Mouse (Mus musculus) liver (tissue): ENCODE data around the gene Xndc1.
A peak's percentile ranks its signal among the peaks of the same experiment; 100 is the strongest.
"Not testable (repeated sequence)": the region's sequence is repeated elsewhere in the genome, so short reads cannot be mapped to it uniquely, and the experiment has no call there.

Source experiments
- DNase-seq: peaks from one replicate; pipeline ENCODE4 v3.0.0-alpha.2; 2020; ENCODE audit warnings: mixed read lengths

Gene Xndc1

GRCm38 (mm10) chr7:102065046-102065891, at the start of gene Xndc1, which contains the start of the genes Rnf121 and Xntrpc:
Xndc1 (plus strand) TSS chr7:102065511.
Rnf121 (minus strand) TSS chr7:102065469.
Xntrpc (plus strand) TSS chr7:102065713.
- DNase-seq = peak; percentile 92

- no peak for DNase-seq
Measured at GRCm38 (mm10) chr7:102016936-102017335, 48.4 kb upstream of the Xndc1 start.

GRCm38 (mm10) chr7:102017452-102017851, 47.9 kb upstream of the Xndc1 start:
- DNase-seq = no peak

- no peak for DNase-seq
Measured at GRCm38 (mm10) chr7:102018034-102018433, 47.3 kb upstream of the Xndc1 start.

GRCm38 (mm10) chr7:102018590-102018989, 46.7 kb upstream of the Xndc1 start, which contains the start of gene Il18bp:
Il18bp (minus strand) TSS chr7:102018690.
- DNase-seq = no peak

GRCm38 (mm10) chr7:102019362-102019761, 45.9 kb upstream of the Xndc1 start:
- no peak for DNase-seq

- DNase-seq = not testable (repeated sequence)
Measured at GRCm38 (mm10) chr7:102020934-102021333, 44.4 kb upstream of the Xndc1 start.

- no peak for DNase-seq
Measured at GRCm38 (mm10) chr7:102023821-102024220, 41.5 kb upstream of the Xndc1 start.

GRCm38 (mm10) chr7:102025187-102026119, 39.9 kb upstream of the Xndc1 start:
- DNase-seq = no peak

- DNase-seq = no peak
Measured at GRCm38 (mm10) chr7:102034904-102035303, 30.4 kb upstream of the Xndc1 start.

- no peak for DNase-seq
Measured at GRCm38 (mm10) chr7:102035534-102035933, 29.8 kb upstream of the Xndc1 start.

- no peak for DNase-seq
Measured at GRCm38 (mm10) chr7:102037318-102037717, 28.0 kb upstream of the Xndc1 start.

- no peak for DNase-seq
Measured at GRCm38 (mm10) chr7:102042314-102042713, 23.0 kb upstream of the Xndc1 start.

GRCm38 (mm10) chr7:102048524-102048923, 16.8 kb upstream of the Xndc1 start:
- DNase-seq = not testable (repeated sequence)

GRCm38 (mm10) chr7:102061353-102061752, 4.0 kb upstream of the Xndc1 start:
- DNase-seq = no peak

GRCm38 (mm10) chr7:102062203-102062602, 3.1 kb upstream of the Xndc1 start:
- DNase-seq = no peak

- DNase-seq = no peak
Measured at GRCm38 (mm10) chr7:102063891-102064290, 1.4 kb upstream of the Xndc1 start.

GRCm38 (mm10) chr7:102064655-102065045, 661 bp upstream of the Xndc1 start:
- no peak for DNase-seq

GRCm38 (mm10) chr7:102066363-102066762, 1.1 kb downstream of the Xndc1 start:
- no peak for DNase-seq

- peak; percentile 31 for DNase-seq
Measured at GRCm38 (mm10) chr7:102076714-102077296, 11.5 kb downstream of the Xndc1 start.

- DNase-seq = no peak
Measured at GRCm38 (mm10) chr7:102078517-102078916, 13.2 kb downstream of the Xndc1 start.

GRCm38 (mm10) chr7:102080311-102080710, 15.0 kb downstream of the Xndc1 start:
- no peak for DNase-seq

- DNase-seq = no peak
Measured at GRCm38 (mm10) chr7:102081784-102082183, 16.5 kb downstream of the Xndc1 start.
